In the genomic region with DNA sequence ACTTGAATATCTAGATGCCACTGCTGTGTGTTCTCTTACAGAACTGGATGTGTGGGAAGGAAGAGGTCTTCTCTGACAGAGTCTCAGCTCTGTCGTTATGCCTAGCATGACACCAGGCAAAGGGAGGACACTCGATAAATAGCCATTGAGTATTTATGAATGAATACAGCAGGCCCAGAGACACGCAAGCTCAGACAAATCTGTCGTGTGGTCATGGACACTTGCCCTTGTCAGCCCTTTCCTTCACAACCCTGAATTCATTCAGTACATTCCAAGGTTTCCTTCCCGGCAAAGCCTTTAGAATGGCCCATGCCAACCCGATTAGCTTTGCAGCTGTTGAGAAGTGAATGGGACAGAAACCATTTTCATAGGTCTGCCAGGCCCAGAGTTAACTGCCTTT, we compare ENCODE assay signal across 24 mouse cellular contexts.
DNase-seq lines count a peak whose midpoint lies in the region; ATAC-seq and TF ChIP-seq lines count a peak whose summit lies in the region.
"Had no signal": no experiment of that assay in that cellular context is flagged by ENCODE, and none has a peak within 500 bp of the region (broad histone marks: within the 10 kb centered on the region; RNA-seq: fewer than 3 reads in every experiment).

No protein-coding gene starts in this region.

- no peaks in the 10 kb centered on the region for H3K9me3 ChIP-seq in heart, embryonic 10.5 days
- H3K9me3 ChIP-seq in midbrain, embryonic 10.5 days (replicated peaks), result no peaks in the 10 kb centered on the region
- no peaks in the 10 kb centered on the region for H3K9me3 ChIP-seq in midbrain, embryonic 15.5 days
- no peaks in the 10 kb centered on the region for H3K9me3 ChIP-seq in midbrain, embryonic 12.5 days
- no peaks in the 10 kb centered on the region for H3K9me3 ChIP-seq in midbrain, postnatal 0 days (ENCODE audit: low read length)
- H3K9me3 ChIP-seq: embryonic facial prominence, embryonic 10.5 days; embryonic facial prominence, embryonic 12.5 days; forebrain, embryonic 13.5 days; forebrain, embryonic 15.5 days had no signal

- H3K27me3 ChIP-seq in heart, embryonic 10.5 days (ENCODE audit: insufficient read depth, poor library complexity, severe bottlenecking), result peaks cover 25% of the 10 kb centered on the region
- H3K27me3 ChIP-seq in midbrain, embryonic 10.5 days (ENCODE audit: low read depth, poor library complexity, severe bottlenecking), result peaks cover 56% of the 10 kb centered on the region
- peaks cover 10% of the 10 kb centered on the region for H3K27me3 ChIP-seq in midbrain, embryonic 15.5 days (replicated peaks)
- H3K27me3 ChIP-seq in midbrain, embryonic 12.5 days, result peaks cover 49% of the 10 kb centered on the region
- H3K27me3 ChIP-seq in midbrain, postnatal 0 days (ENCODE audit: insufficient read depth, low read length), result peaks cover 8% of the 10 kb centered on the region; the same call in 1 of the 2 replicates
- H3K27me3 ChIP-seq: CH12.LX; forebrain, embryonic 13.5 days; forebrain, embryonic 15.5 days had no signal

- ATAC-seq in midbrain, embryonic 15.5 days (replicated peaks), result no peak
- 0 out of 2 replicates have a peak, but pooled peaks have one; percentile 44 for ATAC-seq in midbrain, embryonic 12.5 days (ENCODE audit: low FRiP score, low read depth)
- no peak for ATAC-seq in midbrain, postnatal 0 days (ENCODE audit: low FRiP score)
- ATAC-seq: activated CD4-positive, CD25-positive, alpha-beta regulatory T cell, adult 4 months; CD4-positive, CD25-positive, alpha-beta regulatory T cell, adult 4 months; forebrain, embryonic 13.5 days; forebrain, embryonic 15.5 days; Patski had no signal

- no peak for TF ChIP-seq CTCF in midbrain, postnatal 0 days (IDR thresholded peaks at IDR 0.05)

- no peak overlapping the region for H3K4me3 ChIP-seq in heart, embryonic 10.5 days
- no peak overlapping the region for H3K4me3 ChIP-seq in midbrain, embryonic 10.5 days
- no peak overlapping the region for H3K4me3 ChIP-seq in midbrain, embryonic 15.5 days
- no peak overlapping the region for H3K4me3 ChIP-seq in midbrain, embryonic 12.5 days
- H3K4me3 ChIP-seq in midbrain, postnatal 0 days (ENCODE audit: low read depth, low read length), result no peak overlapping the region
- H3K4me3 ChIP-seq: embryonic facial prominence, embryonic 10.5 days; embryonic facial prominence, embryonic 12.5 days; forebrain, embryonic 13.5 days; forebrain, embryonic 15.5 days had no signal

- peak; percentile 60 for DNase-seq in heart, embryonic 10.5 days (ENCODE audit: low spot score)
- no peak for DNase-seq in heart, postnatal 25 days (ENCODE audit: low spot score)
- peak; percentile 38 for DNase-seq in midbrain, embryonic 10.5 days (ENCODE audit: low spot score)
- DNase-seq in midbrain, postnatal 0 days (ENCODE audit: low spot score), result no peak
- DNase-seq: adrenal gland, adult 8-10 months; adrenal gland, postnatal 14 days; adrenal gland, postnatal 36 days; B cell, adult 2 months; cerebellum, adult 11-12 months; cerebellum, adult 2 months; cerebellum, adult 9-10 months; cerebellum, postnatal 10 days; cerebellum, postnatal 25 days had no signal

- WGBS in heart, embryonic 10.5 days, result 81% methylated on average over 6 of the region's 6 CpGs
- WGBS in midbrain, embryonic 10.5 days, result 72% methylated on average over 6 of the region's 6 CpGs
- 36% methylated on average over 6 of the region's 6 CpGs for WGBS in midbrain, embryonic 15.5 days
- WGBS in midbrain, embryonic 12.5 days, result 58% methylated on average over 6 of the region's 6 CpGs
- WGBS in midbrain, postnatal 0 days, result 30% methylated on average over 6 of the region's 6 CpGs

- no peak overlapping the region for H3K27ac ChIP-seq in heart, embryonic 10.5 days
- no peak overlapping the region for H3K27ac ChIP-seq in midbrain, embryonic 10.5 days (replicated peaks)
- no peak overlapping the region for H3K27ac ChIP-seq in midbrain, embryonic 15.5 days
- H3K27ac ChIP-seq in midbrain, embryonic 12.5 days (replicated peaks), result no peak overlapping the region
- no peak overlapping the region for H3K27ac ChIP-seq in midbrain, postnatal 0 days (ENCODE audit: low read depth, low read length)
- H3K27ac ChIP-seq: embryonic facial prominence, embryonic 10.5 days; embryonic facial prominence, embryonic 12.5 days; forebrain, embryonic 13.5 days; forebrain, embryonic 15.5 days had no signal

- H3K4me1 ChIP-seq in heart, embryonic 10.5 days, result no peaks in the 10 kb centered on the region
- H3K4me1 ChIP-seq in midbrain, embryonic 10.5 days, result peaks cover 25% of the 10 kb centered on the region
- H3K4me1 ChIP-seq in midbrain, embryonic 15.5 days, result peaks cover 5% of the 10 kb centered on the region
- peaks cover 6% of the 10 kb centered on the region; the same call in 1 of the 2 replicates for H3K4me1 ChIP-seq in midbrain, embryonic 12.5 days
- H3K4me1 ChIP-seq in midbrain, postnatal 0 days (ENCODE audit: insufficient read depth, low read length), result peaks cover 5% of the 10 kb centered on the region; the same call in 1 of the 2 replicates

- no peak overlapping the region for H3K9ac ChIP-seq in midbrain, embryonic 15.5 days
- H3K9ac ChIP-seq in midbrain, embryonic 12.5 days (replicated peaks), result no peak overlapping the region
- H3K9ac ChIP-seq in midbrain, postnatal 0 days (replicated peaks; ENCODE audit: low read length, poor library complexity, severe bottlenecking), result no peak overlapping the region
- H3K9ac ChIP-seq: embryonic facial prominence, embryonic 12.5 days; forebrain, embryonic 13.5 days; forebrain, embryonic 15.5 days had no signal

- H3K4me2 ChIP-seq in midbrain, embryonic 15.5 days, result no peak overlapping the region
- H3K4me2 ChIP-seq in midbrain, embryonic 12.5 days (replicated peaks), result no peak overlapping the region
- no peak overlapping the region for H3K4me2 ChIP-seq in midbrain, postnatal 0 days (ENCODE audit: low read depth, low read length, poor library complexity, severe bottlenecking)
- H3K4me2 ChIP-seq: embryonic facial prominence, embryonic 12.5 days; forebrain, embryonic 13.5 days; forebrain, embryonic 15.5 days had no signal

- intact Hi-C loops in heart, postnatal 25 days (cut with DNase I), result loop anchor here (5.0 to 10.0 kb wide), 2 partner anchors 216 to 1239 kb away; no protein-coding TSS in a partner anchor

- no peaks in the 10 kb centered on the region for H3K36me3 ChIP-seq in heart, embryonic 10.5 days
- H3K36me3 ChIP-seq in midbrain, embryonic 10.5 days, result no peaks in the 10 kb centered on the region
- H3K36me3 ChIP-seq in midbrain, embryonic 15.5 days (replicated peaks), result no peaks in the 10 kb centered on the region
- H3K36me3 ChIP-seq in midbrain, embryonic 12.5 days, result no peaks in the 10 kb centered on the region
- H3K36me3 ChIP-seq in midbrain, postnatal 0 days (ENCODE audit: insufficient read depth, low read length), result no peaks in the 10 kb centered on the region
- H3K36me3 ChIP-seq: embryonic facial prominence, embryonic 10.5 days; embryonic facial prominence, embryonic 12.5 days; forebrain, embryonic 15.5 days; G1E had no signal

Comparison
In these comparisons a context has a peak if more than half of its experiments do, and no peak if none do; other contexts are left out.
1. DNase-seq: peak in heart, embryonic 10.5 days (single experiment) and midbrain, embryonic 10.5 days (single experiment); none in heart, postnatal 25 days (single experiment) and midbrain, postnatal 0 days (single experiment).